Mouse (Mus musculus): ENCODE measurements around the gene Socs1.

Socs1 gene

DNA sequence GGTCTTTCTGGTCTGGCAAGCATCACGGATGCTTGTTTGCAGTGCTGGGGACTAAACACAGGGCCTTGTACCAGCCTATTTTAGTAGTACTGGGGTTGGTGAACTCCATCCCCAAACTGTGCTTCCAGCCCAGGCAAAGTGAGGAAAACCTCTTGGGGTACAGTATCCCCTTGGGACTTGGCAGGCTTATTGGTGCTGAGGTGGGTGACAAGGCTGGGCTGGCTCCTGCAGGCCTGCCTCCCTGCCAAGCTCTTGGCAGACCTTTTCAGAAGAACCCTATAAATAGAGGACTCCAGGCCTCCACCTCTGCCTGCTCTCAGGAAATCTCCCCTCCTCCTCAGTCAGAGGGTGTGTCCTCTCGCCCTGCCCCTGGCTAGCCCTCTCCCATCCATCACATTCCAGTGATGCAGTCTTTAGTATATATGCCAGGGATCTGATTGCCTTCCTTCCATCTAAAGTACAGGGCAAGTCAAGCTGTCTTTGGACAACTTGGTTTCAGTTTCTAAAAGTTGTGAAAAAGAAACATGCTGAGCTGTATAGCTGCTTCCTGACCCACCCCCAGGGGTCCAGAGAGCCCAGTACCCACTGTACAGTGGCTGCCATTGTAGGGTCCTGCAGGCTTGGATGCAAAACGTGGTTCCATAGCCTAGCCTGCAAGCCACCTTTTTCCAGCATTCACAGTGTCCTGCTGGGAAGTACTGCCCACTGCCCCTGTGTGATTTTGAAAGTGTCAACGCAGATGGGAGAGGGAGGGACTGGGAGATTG is 1.6 kb upstream of the Socs1 start:
- peak; percentile 74 for DNase-seq (ENCODE audit: low read depth, low spot score)

DNA sequence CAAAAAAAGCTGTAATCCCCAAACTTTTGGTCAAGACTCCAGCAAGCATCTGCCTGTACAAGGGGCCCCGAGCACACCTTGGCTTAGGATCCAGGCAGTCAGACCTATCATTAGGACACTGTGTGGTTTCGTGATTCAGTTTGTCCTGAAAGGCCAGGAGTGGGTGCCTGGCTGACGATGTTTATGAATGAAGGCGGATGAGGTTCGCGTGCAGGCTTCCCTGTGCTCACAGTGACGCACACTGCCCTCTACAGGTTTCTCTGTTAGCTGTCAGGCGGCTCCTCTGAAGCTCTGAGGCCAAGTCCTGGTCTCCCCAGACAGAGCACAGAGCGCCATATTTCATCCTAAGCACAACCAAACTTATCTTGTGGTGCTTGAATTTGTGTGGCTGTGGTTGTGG is 952 bp upstream of the Socs1 start:
- peak; percentile 86 for DNase-seq (ENCODE audit: low read depth, low spot score)

DNA sequence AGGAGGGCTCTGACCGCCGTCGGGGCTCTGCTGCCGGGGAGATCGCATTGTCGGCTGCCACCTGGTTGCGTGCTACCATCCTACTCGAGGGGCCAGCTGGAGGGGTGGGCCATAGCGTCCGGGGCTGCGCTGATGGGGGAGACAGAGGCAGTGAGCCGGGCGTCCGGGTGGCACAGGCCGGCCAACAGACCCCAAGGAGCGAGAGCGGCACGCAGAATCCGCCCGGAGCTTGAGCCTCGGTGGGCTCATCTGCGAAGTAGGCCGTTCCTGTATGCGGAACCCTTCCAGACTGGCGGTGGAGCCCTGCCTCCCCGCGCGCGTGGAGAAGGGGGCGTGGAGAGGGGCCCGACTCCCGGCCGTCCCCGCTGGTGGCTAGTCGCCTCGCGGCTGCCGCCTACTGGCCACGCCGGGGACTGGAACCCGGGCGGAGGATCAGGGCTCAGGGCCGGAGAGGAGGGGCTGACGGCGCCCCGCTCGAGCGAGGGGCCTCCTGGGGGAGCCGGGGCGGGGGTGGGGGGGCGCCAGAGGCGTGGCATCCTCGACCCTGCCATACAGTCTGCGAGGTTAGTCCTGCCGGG is 454 bp downstream of the Socs1 start:
- DNase-seq (ENCODE audit: low read depth, low spot score), result peak; percentile 77

DNA sequence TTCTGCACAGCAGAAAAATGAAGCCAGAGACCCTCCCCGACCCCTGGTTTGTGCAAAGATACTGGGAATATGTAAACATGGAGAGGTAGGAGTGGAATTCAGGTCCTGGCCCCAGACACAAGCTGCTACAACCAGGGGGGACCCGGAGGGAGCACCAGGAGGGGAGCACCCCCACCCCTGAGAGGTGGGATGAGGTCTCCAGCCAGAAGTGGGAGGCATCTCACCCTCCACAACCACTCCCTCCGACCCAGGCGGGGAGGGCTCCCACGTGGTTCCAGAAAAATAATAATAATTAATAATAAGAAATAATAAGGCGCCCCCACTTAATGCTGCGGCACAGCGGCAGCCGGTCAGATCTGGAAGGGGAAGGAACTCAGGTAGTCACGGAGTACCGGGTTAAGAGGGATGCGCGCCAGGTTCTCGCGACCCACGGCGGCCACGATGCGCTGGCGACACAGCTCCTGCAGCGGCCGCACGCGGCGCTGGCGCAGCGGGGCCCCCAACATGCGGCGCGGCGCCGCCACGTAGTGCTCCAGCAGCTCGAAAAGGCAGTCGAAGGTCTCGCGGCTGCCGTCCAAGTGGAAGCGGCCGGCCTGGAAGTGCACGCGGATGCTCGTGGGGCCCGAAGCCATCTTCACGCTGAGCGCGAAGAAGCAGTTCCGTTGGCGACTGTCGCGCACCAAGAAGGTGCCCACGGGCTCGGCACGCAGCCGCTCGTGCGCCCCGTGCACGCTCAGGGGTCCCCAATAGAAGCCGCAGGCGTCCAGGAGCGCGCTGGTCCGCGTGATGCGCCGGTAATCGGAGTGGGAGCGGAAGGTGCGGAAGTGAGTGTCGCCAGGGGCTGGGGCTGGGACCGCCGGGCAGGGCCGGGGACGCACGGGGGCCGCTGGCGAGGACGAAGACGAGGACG is 1.2 kb downstream of the Socs1 start:
- no peak for DNase-seq (ENCODE audit: low read depth, low spot score)

DNA sequence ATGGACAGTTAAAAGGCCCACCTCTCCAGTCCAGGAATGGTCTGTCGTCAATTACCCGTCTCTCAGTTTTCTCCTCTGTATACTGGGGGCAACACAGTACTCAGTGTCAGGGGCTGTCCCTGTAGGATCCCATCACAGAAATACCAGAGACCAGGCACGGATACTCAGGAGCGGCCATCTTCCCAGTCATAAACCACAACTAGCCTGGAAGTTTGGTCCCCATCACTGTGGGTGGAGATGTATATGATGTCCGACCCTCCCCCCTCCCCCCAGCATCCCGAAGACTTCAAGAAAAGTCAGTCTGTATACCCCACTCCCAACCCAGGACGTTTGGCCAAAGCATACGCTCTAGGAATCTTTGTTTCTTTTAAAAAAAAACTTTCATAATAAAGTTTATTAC is 1.9 kb downstream of the Socs1 start:
- no peak for DNase-seq (ENCODE audit: low read depth, low spot score)

DNA sequence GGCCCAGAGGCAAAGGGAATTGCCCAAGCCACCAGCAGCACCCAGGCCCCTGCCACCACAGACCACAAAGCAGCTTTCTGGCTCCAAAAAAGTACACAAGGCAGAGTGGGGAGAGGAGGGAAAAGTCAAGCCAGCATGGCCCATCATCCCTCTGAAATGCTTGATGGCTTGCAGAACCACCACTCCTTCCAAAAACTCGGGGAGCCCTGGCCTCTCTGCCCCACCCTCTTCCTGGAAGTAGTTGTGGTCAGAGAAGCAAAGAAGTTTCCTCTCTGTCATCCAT is 2.2 kb downstream of the Socs1 start:
- no peak for DNase-seq (ENCODE audit: low read depth, low spot score)

DNA sequence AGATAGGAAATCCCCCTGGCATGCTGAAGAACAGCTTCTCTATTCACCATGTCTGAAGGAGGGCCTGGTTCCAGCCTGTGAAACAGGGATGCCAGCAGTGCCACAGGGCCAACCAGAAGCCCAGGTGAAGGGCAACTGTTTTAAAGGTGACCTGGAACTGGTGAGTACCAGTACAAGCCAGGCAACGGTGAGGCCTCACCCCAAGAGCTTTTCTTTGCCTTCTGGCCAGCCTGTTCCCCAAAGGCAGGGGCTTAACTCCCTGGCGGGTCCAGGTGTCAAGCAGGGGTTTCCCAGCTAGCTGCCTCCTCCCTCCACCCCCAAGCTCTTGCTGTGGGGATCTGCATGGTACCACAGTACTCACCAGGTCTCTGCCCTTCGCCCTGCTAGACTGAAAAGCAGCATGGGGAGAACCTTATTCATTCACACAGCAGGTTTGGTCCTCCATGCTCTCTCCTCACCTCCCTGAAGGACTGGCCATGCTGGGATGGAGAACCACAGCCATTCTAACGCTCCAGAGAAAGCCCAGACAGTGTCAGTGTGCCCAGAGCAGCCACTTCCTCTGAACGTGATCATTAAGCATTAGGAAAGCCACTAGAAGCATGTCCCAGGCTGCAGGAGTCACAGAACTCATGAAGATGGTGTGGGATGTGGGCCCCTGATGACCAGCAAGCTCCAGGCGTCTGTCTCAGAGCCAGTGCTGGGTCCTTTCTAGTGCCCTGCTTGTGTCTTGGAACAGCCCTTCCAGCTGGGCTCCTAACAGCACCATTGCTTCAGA is 2.8 kb downstream of the Socs1 start:
- no peak for DNase-seq (ENCODE audit: low read depth, low spot score)

DNA sequence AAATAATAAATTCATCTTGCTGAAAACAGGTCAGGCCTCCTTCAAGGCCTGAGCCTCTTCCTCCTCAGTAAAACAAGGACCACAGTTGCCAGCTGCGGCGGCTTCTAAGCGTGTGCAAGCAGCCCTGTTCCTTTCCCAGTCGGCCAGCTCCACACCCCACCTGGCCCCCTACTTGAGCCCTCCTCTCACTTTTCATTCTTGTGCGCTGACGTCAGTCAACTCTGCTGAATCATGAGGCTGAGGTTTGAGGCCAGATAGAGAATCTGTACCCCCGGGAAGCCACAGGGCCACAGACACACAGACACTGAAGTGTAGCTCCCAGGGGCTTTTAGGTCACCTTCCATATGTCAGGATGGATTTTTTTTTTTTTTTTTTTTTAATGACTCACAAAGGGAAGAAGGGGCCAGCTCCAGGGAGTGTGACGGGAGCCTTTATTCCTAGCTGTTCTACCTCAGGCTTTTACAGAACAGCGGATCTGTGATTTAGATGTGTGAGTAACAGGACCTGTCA is 3.4 kb downstream of the Socs1 start:
- no peak for DNase-seq (ENCODE audit: low read depth, low spot score)

DNA sequence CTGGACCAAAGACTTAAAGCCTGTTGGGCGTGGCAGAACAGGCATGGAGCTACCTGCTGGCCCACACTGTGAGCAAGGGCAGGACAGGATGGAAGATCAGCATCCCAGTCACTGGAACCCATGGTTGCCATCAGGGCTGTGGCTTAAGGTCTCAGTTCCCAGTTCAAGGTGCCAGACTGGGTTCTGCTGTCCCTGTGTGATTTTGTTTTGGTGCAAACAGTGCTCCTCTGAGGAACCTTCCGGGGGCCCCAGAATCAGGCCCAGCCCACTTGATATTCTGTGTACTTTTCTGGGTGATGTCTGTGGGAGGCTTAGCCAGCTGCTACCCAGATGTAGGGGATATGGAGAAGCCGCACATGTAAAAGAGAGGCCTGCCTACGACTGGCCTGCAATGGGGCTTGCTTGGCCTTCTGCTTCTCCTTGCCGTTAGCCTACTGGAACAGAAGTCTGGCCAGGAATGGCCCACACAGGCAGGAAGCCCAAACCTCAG is 4.7 kb downstream of the Socs1 start:
- DNase-seq (ENCODE audit: low read depth, low spot score), result no peak

DNA sequence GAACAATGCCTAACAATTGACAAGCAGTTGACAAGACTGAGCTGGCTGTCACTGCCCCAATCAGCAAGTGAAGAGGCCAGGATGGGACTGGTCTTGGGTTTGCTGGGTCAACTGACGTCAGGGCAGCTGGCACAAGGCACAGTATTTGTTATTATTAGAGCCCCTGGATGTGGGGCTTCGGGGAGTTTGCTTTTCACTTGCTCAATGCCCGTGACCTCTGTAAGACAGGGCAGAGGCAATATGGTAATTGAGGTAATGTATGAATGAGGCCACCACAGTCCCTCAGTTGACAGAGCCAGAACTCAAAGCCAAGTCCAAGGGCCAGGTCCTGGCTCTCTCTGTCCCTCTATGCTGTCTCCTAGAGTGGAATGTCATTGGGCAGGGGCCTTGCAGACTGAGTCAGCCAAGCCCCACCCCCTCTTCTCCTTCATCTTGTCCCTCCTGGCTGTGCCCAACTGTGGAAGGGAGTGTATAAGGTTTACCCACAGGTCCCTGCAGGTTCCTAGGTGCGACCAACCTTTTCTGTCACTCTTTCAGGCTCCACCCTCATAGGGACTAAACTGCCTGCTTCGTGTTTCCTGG is 7.7 kb downstream of the Socs1 start:
- DNase-seq (ENCODE audit: low read depth, low spot score), result no peak

DNA sequence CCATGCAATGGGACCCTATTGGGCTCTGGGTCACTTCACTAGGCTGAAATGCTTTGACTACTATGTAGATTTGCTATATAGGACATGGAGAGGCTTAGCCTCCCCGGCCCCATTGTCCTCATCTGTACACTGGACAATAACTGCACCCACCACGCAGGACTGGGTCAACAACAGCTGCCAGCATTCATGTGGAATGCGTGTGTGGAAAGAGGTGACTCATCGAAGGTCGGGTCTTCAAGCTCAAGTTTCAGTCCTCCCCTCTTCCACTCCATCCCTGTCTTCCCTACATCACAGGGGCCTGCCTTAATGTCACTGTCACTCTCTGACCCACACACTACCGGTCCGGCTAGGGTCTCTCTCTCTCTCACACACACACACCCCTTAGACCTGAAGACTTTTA is 9.0 kb downstream of the Socs1 start:
- no peak for DNase-seq (ENCODE audit: low read depth, low spot score)

DNA sequence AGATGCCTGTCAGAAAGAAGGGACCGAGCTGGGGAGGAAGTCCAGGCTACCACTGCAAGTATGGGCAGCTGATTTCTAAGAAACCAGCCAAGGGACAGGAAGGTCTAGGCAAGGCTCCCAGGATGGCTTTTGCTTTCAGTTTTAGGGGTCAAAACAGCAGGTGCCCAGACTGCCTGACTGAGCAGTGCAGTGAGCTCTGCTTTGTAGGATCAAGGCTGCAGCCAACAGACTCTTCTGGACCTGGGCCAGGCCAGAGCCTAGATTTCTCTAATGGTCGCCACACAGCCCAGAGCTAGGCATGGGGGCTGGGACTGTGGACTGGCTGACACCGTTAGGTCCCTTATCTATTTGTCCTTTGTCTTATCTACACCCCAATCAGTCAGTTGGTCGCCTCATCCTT is 10.6 kb downstream of the Socs1 start:
- no peak for DNase-seq (ENCODE audit: low read depth, low spot score)

DNA sequence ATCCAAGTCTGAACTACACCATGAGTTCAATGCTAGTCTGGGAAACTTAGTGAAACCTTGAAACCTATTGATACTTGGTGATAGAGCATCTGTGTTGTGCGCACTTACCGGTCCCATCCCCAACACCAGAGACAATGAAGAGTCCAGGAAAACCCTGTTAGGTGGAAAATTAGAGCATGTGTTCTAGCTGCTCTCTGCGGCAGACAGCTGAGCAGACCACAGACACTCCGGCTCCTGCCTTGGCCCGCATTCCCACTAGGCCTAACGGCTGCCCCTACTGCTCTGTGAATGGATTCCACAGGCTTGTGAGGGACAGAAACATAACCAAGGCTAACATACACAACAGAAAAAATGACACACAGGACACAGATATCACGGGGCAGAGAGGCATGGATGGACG is 11.8 kb downstream of the Socs1 start:
- no peak for DNase-seq (ENCODE audit: low read depth, low spot score)

DNA sequence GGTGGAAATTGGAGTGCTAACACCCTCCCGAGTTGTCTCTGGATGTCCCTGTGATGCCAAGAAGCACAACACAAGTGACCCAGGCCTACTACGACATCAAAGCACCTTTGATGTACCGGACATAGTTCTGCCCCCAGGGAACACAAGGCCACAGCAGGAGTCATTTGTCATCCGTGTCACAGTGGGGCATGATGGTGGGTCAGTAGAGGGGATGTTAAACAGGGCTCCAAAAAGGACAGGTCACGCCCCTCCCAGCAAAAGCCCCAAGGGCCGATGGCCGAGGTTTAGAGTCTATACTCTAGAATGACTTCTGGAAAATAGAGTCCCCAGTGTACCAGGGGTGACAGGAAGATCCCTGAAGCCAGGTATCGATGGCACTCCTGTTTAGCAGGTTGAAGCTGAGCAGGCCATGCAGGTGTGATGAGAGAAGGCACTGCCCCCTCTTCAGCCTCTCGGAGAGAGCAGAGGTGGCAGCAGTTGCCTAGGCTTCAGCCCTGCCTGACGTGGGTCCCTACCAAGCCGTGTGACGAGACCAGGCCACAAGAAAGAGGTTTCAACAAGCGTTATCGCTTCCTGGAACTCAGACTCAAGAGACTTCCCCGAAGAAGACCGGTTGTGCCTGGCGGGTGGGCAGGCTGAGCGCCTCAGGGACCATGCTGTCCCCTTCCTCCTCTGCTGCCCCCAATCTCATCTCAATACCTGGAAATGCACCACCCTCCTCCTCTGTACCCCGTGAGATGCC is 13.4 kb downstream of the Socs1 start:
- no peak for DNase-seq (ENCODE audit: low read depth, low spot score)

DNA sequence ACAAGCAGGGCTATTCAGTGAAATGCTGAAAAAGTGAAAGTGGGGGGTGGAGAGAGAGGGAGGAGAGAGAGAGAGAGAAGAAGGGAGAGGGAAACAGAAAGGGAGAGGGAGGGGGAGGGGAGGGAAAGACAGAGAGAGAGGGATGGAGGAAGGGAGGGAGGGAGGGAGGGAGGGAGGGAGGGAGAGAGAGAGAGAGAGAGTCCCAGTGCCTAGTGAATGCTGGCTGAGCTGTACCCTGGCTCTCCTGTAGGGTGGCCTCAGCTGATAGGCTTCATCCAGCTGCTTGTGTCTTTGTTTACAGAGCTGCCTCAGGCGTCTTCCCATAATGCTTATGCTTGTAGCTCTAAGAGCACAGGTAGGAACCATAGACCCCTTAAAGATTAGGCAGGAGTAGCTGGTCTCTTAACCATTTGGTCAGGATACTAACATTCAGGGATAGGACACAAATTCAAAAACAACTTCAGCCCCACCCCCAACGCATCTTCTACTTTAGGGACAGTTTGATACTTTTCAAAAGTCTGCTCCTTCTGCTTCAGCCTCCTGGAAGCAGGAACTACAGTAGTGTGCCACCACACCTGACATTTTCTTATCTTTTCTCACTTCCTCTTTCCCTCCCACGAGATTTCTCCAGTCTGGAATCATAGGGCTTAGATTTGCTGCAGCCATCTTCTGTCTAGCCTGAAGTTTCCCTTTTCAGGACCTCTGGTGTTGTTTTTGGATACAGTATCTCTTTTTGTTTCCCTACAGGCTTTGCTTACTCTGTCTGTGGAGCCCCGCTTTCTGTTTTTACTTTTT is 14.6 kb downstream of the Socs1 start:
- no peak for DNase-seq (ENCODE audit: low read depth, low spot score)

DNA sequence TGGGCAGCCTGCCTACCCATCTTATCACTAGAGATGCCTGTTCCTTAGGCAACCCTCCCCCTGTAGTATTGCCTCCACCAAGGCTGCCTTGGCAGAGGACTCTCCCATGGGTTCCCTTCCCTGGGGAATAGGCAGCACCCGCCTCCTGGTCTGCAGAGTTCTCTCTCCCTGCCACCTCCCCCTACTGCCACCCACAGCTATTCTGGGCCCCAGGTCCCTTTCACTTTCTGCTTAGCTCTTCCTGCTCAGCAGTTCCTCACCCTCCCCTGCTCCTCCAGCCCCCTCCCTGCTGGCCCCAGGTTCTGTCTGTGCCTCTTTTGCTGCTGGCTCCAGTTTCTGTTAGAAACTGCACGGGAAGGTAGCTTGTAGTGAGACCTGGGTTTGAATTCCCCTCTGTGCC is 15.7 kb downstream of the Socs1 start:
- no peak for DNase-seq (ENCODE audit: low read depth, low spot score)

DNA sequence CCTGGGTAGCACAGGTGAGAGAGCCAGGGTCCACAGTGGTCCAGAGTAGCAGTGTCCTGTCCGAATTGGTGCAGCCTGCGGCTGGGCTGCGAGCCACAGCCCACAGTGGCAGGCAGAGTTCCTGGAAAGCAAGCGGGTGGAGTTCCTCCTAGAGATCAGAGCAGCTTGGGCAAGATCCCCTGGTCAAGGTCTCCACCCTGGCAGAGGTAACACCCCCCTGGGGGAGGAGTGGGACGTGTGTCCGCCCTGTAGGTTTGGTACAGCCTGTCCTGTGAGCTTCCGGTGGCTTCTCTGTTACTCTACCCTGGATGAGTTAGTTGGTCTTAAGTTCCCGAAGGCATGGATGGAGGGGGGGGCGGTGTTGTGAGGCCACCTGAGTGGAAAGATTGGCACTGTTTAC is 16.5 kb downstream of the Socs1 start:
- no peak for DNase-seq (ENCODE audit: low read depth, low spot score)

DNA sequence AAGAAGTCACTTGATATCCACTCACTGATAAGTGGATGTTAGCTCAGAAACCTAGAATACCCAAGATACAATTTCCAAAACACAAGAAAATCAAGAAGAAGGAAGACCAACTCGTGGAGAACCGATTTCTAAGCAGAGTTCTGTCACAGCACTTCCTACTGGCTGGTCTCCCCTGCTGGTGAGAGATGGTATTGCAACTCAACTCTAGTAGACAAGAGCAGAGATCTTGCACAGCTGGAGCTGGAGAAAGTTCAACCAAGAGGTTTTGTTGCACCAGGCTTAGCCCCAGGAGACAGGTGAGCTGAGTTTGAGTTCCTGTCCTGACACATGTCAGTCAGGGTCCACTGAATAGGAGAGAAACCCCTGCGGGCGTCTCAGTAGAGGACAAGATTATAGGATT is 18.2 kb downstream of the Socs1 start:
- DNase-seq (ENCODE audit: low read depth, low spot score), result peak; percentile 53

DNA sequence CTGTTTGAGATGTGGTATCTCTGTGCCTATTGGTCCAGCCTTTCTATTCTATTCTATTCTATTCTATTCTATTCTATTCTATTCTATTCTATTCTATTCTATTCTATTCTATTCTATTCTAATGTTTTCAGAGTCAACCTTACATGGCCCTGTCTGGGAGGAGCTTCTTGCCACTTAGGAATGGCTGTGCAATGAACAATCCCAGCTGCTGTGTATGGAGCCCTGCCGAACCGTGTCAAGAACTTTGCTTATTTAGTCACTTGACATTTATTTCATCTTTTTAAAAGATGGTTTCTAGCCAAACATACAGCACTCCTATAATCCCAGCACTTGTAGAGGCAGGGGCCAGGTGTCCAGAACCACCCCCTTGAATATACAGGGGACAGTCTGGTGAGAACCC is 21.0 kb downstream of the Socs1 start:
- DNase-seq (ENCODE audit: low read depth, low spot score), result no peak
